Mouse (Mus musculus) adrenal gland, adult 2 months (tissue): ENCODE measurements around the gene Esrrg. TPM values are rescaled to one million over a fixed set of nuclear protein-coding genes. Genes with fewer than 3 reads are reported as not detected.

Source experiments
- DNase-seq: peaks from one replicate; pipeline ENCODE4 v3.0.0; 2021
- polyA plus RNA-seq: library from polyadenylated mRNA; depleted of rRNA; stranded (reverse); fragments of >200 nt; gene quantifications from 2 replicates; pipeline ENCODE4 v1.2.3, GENCODE M21; 2012
- total RNA-seq, 2 experiments: library from RNA; stranded (reverse); gene quantifications; 2 replicates each; pipeline ENCODE4 v1.2.3; 2021

Gene Esrrg
- total and polyA plus RNA-seq, 3 experiments = 3.1 to 17.7 (median 14.8) TPM

DNA sequence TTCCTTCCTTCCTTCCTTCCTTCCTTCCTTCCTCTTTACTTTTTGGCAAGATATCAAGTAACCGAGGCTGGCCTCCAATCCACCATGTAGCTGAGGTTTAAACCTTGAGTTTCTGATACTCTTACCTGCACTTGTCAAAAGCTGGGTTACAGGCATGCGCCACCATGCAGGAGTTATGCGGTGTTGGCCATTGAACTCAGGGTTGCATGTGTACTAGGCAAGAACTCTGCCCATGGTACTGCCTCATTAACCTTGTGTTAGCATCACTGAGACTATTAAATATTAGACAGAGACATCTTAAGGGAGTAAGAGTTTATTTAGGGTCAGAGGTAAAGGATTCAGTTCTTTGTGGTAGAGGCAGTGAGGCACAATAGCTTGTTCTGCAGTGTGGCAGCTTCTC lies 161.6 kb downstream of the Esrrg start:
- no peak for DNase-seq

DNA sequence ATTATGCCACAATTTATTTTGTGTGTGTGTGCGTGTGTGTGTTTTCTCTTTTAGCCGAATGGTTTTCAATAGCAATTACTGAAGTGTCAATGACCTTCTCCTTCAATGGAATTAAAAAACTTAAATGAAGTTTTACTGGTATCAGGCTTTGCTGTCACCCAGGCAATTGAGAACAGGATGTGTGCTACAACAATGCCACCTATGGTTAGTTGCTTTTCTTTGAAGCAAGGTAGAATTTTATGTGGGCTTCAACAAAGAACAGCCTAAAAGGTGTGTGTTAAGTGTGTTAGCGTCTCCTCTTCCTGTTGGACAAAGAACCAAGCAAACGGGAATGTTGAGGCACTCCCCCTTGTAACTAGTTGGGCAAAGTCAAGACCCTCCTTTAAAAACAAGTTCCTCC lies 162.5 kb downstream of the Esrrg start:
- no peak for DNase-seq

DNA sequence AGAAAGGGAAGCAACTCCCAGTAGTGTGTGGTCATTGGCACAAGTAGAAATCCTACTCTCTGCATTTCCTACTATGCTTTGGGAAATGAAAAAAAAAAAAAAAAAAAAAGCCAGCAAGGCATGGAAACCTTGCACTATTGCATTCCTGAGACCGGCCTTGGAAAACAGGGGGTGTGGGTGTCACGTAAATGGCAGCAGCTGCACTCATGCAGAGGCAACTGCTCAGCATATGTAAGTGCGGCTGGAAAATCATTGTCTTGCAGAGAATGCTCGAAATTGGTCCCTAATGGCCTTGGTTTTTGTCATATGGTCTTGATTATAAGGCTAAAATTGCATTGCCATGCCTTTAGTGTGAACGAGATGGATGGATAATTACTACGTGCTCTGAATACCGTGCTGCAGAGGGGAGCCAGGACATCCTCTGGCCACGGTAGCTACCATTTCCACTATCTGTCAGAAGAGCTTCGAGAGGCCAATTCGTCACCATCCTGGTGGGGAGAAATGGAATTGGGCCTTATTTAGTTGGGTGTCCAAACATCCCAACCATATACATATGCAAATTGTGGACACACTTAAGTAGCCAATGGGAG lies 171.1 kb downstream of the Esrrg start:
- no peak for DNase-seq

DNA sequence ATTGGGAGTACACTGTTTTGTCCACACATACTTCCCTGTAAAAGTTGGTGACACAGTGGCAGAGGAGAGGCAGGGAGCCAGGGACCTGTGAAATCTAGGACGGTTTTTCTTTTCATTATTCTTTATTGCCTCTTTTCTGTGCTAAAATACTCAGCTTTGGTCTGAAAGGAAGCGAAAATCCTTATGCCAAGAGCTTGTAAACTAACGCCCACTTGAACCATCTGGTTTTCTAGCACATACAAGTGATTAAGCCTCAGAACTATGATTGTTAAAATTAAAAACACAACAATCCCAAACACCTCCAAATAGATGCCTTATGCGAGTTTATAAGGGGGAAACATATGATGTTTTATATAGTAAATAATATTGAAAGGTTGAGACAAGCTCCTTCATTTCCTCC lies 176.6 kb downstream of the Esrrg start:
- no peak for DNase-seq

DNA sequence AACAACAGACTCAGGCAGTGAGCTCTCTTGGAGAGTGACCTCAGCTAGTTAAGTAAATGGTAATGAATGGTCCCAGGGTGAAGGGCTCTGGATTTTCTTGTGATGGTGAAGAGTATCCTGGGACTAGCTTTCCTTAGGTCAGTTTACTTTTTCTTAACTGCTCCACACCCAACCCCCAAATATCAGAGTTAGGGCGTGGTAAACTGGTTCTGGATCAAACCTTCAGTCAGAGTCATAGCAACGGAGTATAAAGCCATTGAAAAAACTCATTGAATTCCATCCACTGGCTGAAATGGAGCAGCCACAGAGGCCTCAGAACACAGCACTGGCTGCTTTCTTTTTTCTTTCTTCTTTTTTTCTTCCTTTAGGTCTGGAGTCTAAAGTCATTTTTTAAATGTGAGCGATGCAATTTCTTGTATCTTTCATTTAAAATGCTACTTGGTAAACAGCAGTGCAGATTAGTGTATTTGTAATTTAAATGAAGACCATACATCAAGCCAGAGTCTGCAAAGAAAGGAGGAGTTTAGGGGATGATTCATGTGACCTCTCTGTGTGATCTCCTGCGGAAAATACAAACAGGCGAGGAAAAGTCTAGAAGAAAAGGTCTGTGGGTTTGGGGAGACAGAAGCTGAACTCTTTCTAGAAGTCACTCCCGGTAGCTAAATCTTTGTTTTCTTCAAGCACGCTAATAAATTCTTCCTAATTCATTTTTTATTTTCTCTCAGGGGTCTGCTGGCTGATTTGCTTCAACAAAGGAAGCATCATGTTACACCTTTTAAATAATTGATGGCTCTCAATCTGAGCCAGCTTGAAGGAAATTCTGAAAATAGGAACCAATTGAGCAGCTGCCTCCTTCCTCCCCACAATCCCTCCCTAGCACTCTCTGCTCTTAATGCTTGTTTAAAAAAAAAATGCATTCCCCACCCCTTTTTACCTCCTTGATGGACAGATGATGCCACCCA lies 178.7 kb downstream of the Esrrg start:
- no peak for DNase-seq

DNA sequence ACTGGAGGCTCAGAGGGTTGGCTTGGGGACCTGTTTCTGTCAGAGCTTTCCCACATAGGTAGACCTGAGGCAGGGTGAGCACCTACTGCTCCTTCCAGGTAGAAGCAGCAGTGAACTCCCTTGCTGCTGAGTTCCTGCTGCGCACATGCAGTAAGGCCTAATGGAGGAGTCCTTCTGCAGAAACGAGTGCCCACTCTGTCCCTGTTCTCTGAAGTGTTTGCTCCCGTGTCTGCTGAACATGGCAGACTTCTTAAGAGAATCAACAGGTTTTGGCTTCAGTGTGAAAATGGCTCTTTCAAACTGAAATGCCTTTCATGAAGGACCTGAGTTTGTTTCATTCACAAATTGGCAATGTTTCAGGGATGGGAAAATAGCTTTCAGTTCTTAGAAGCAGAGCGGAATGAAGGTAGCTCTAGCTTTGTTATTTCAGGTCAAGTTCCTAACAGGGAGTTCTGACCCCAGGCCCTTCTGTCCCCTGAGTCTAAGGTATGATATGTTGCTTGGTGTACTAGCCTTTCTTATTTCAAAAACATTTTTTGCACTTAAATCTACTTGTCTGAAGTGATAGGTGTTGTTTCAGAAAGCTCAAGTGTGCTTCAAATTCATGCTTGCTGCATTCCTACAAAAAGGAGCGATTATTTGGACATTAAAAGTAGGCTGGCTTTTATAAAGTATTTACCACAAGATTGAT lies 185.8 kb downstream of the Esrrg start:
- DNase-seq = no peak

DNA sequence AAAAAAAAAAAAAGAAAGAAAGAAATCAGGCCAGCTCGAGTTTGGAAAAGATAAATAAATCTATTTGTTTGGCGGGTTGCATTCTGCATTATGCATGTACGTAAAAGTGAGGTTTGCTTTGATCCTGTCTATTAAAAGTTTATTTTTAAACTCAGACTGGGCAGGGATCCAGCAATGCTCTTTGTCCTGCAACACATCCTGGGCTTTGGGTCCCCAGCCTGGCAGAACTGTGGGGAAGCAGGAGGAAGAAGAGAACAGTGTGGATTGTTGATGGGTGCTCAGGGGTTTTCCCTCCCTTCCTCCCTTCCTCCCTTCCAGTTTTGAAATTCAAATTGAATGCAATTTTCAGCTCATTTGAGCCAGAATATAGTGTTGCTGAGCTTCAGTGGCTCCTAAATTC lies 187.0 kb downstream of the Esrrg start:
- DNase-seq = peak; percentile 16

DNA sequence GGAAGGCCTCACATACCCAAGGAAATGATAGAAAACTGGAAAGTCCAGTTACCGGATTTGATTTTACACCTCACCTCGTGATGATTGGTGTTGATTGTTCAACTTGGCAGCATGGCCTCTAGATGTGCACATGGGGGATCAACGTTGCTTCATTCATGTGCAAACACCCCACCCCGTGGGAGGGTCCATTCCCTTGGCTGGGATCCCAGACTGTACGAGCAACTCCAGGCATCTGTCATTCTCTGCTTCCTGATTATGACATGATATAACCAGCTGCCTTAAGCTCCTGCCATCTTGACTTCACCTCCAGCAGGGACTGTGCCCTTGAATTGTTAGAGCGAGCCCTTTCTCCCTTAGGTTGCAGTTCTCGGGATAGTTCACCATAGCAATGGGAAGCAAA lies 190.7 kb downstream of the Esrrg start:
- DNase-seq = peak; percentile 13

DNA sequence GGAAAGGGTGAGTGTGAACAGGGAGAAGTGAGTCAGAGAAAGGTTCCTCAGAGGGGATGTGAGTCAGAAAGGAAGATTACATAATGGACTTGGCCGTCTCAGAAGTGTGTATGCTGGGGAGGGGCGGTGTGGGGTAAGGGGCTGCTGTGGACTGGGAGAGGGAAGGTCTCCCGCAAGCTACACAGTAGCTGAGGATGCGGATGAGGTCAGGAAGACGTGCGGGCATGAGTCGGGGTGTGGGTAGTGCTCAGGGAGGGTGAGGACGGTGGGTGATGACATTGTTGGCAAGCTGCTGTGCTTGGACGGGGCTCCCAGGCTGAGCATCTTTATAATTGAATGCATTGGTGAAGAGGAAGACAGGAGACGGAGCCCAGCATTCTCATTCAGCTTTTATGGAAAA lies 192.2 kb downstream of the Esrrg start:
- peak; percentile 47 for DNase-seq

DNA sequence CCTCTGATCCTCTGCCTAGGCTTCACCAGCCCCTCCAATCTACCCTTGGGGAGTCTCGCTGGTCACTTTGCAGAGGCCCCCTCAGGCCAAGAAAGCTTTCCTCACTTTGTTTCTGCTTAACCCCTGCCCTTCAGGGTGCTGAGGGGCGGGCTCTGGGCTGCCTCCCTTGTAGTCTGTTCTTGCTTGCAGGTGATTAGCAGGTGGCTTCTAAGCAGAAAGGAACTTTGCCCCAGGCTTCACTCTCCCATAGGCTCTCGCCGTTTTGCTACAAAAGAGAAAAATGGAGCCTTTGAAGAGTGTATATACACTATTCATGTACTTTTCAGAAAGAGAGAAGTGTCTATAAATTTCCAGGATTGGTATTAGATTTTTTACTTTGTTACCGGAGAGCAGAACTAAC lies 195.0 kb downstream of the Esrrg start:
- no peak for DNase-seq

DNA sequence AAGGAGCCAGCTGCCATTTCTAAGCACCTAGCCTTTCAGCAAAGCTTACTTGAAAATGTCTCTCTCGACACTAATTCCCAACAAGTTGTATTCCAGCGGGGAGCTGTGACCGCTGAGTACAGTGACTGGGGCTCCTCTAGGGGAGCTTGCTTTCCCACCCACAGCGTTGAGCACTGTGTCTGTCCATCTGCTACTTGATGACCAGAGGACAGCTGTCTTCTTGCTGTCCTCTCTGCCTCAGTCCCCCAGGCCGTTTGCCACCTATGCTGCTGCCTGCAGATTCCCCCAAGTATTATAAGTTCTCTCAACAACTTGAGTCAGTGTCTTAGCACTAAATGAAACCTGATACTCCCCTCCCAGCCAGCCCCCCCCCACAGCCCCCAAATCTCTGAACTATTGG lies 195.4 kb downstream of the Esrrg start:
- no peak for DNase-seq

DNA sequence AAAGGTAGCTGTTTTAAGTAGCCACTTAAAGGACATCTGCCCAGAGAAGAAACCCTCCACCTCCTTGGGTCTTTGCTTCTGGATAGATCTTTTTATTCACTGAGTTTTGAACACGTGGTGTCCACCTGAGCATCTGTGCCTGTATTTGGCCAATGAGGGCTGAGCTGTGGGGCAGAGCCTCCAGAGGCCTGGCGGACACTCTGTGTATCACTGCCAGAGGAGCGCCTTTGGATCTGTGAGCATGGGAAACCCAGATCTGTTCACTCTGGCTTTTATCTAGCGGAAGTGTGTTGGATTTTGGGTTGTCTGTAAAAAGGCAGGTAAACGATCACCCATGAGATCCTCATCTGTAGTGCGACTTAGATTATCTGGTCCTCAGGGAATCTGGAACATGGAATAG lies 196.4 kb downstream of the Esrrg start:
- DNase-seq = no peak

DNA sequence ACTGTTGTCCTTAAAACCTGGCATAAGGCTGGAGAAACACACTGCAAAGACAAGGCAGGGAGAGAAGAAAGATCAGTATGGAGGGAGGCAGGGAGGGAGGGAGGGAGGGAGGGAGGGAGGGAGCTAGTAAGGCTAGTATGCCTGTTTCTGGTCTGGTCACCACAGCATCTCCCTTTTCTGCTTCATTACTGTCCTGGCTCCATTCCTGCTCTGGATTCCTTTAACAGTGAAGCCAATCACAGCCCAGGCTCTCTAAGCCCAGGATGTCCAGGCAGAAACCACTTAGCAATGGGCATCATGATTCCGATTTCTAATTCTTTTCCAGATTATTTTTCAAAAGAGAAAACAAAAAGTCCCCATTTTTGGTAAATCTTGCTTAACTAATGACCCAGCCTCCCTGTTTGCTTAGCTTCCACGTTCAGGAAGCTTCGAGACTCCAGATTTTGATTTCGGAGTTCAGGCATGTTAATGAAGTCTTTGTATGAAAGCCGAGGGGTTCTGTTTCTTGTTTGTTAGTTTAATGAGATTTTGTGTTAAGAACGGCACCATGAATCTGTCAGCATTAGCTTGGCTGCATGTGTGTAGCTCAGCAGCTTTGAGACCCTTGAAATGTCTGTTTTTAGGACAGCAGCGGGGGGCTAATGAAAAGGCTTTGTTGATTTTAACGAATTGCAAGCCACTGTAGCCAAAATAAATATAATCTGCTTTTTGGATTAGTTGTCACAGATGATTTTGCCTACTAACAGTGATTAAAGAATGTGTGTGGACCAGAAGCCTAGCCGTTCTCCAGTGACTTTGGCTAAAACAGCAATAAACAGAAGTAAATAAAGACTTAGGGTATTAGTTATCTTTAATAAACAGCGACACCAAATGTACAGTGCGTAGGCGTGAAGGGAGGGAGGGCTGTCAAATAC lies 199.1 kb downstream of the Esrrg start:
- DNase-seq = no peak

DNA sequence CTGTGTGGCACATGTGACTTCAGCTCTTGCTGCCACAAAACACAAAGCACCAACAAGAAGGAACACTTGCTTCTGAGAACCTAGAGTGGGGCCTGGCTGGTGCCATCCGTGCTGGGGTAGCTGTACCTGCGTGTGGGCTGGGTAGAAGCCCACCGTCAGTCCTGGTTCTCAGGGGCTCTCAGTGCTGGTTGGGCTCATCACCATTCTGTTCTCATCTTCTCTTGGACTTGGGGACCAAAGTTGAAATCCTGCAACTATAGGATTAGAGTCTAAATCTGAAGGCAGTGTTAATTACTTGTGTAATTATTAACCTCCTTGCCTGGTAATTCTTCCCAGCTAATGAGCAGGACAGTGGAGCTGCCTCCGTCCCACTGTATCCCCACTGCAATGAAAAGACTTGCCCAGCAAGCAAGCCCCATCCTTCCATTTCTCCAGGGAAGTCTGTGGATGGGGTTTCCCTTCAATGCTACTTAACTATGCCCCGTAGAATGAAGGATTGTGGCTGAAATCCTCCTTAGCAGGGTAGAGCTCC lies 199.9 kb downstream of the Esrrg start:
- DNase-seq = no peak

DNA sequence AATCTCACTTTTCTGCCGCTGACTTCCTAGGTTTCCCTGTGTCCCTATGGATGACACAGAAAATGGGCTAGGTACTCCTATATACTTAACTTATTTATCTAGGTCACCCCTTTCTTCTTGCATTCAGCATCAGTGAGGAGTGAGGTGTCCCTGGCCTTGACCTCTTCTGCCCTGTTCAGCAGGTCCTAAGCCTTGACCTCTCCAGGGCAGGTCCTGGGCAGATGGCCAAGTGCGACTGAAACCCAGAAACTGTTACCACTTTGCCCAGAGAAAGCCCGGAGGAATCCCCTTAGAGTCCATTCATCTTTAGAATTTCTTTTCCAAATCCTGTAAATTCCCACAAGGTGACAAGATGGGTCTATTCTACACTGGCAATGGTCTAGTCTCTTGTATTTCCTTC lies 201.0 kb downstream of the Esrrg start:
- peak; percentile 43 for DNase-seq

DNA sequence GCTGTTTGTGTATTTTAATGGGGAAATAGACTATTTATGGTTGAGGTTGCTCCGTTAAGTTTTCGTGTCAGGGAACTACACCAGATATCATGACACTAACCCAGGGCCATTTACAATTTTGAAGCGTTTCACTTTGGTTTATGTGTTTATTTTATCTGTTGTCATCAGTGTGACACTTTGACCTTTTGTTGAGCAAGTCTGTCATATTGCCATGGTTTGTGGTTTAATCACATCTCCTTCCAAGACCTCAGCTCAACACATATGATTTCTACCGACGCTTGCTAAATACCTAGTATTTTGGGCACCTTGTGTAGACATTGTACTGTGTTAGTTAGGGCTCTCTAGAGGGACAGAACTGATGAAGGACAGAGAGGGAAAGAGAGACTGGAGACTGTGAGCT lies 210.8 kb downstream of the Esrrg start:
- DNase-seq = peak; percentile 27

DNA sequence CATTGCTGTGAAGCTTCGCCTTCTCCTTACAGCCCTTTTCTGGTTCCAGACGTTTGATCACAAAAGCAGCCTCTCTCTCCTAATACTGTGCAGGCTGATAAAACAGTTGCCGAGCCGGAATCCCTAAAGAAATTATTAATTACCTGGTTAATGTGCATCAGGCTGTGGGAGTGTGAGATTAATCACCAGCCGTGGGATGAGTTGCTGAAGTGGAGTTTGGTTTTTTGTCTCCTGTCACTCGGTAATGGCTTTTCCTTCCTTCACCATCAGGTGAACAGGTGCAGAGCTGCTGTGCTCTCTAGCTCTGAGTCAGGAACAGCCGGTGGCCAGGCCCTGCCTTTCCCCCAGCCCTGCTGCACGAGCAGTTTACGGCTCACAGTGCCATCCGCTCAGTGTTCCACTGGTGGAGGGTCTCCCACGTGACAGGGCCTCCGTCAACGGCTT lies 212.8 kb downstream of the Esrrg start:
- no peak for DNase-seq

DNA sequence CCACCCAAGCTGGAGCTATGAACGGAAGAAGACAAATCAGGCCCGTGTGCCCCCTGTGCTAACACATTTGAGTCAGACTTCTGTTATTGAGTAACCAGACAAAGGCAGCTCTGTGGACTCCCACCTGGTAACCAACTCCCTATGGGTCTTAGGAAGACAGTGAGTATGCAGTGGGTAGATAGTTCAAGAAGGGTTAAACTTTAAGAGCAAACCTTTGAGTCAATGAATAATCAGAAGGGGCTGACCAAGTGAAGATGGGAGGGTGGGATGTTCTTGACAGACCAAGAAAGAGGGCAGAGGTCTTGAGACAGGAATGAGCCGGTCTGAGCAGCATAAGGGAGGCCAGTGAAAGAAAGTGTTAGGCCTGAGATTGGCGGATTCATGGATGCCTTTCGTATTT lies 214.8 kb downstream of the Esrrg start:
- DNase-seq = no peak

DNA sequence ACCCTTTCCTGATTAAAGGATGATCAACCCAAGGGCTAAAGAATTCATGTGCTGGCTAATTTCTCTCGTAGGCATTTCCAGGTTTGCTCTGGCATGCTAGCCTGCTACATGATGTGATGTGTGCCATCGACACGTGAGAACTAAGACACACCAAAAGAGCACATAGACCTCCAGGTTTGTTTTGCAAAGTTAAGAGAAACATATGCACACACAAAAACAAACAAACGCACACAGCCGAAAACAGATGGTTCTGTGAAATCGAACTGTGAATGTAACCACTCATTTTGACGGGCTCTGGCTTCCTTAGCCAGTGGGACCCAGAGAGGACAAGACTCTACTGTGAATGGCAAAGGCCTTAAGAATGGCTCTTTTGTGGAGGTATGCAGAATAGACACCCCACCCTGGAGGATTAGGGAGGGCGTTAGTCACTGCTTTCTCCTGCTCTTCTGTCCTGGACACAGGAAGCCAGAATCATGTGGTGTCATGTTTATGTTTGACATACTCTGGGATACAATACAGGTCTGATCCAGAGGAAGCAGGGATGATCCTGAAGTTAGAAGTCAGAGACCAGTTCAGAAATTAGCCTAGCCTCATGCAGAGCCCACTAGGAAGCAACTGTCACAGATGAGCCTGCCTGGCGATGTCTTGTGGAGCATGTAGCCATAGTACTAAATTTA lies 217.0 kb downstream of the Esrrg start:
- no peak for DNase-seq

DNA sequence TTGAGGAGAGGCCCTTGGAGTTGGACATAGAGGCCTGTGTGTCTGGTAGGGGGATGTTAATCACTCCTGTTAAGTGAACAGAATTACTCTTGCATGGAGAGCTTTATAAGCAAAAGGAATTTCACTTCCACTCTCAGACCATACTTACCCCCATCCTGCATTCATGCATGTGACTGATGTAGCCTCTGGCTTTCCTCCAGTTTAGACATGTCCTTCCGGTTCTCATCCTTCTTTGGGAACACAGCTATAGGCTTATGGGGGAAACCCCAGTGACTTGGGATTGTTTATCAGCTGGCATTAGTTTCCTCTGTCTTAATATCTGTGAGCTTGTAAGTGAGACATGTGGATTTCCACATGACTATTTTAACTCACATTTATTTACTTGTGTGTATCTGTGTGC lies 217.5 kb downstream of the Esrrg start:
- DNase-seq = no peak

DNA sequence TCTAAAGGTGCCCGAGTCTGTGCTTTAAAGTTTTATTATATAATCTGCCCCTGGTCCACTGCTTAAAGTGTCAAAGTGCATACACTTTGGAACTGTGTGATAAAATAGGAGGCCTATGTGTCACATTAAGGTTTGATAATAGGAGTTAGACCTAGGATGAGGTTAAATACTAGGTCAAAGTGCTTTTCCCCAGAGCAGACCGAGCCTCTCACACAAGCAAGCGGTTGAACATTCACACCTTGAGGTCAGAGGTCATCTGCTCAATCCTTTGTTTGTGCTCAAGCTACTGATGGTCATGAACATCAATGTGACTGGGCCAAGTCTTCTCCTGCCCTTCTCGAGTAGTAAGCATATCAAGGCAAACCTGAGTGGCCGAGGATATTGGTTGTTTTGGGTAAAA lies 218.3 kb downstream of the Esrrg start:
- no peak for DNase-seq
